Mouse (Mus musculus): ENCODE data around the gene Hoxb8. TPM values are rescaled to one million over a fixed set of nuclear protein-coding genes. Genes with fewer than 3 reads are reported as not detected.
A peak's percentile ranks its signal among the peaks of the same experiment; 100 is the strongest.

The Hoxb8 gene
- polyA plus RNA-seq, 1 experiment from 2014 or later = not detected

DNA sequence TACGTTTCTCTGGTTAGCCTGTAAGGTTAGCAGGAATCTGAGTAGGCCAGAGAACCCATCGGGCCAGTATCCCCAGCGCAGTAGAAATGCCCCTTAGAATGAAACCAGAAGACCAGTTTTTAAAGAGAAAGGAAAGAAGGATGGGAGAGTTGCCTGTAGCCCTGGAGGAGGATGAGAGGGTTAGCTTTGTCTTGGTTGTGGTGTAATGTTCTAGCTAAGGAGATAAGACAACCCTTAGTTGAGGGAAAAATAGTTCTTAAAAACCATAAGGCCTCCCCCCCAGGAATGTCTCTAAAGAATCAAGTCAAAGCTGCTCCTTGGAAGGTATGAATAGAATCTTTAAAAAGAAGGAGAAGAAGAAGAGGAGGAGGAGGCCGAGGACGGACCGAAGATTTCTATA, 41.0 kb downstream of the Hoxb8 start:
- 14% methylated on average over 6 of the region's 6 CpGs for WGBS
- H3K27ac ChIP-seq (replicated peaks) = no peak overlapping the region
- peaks cover 99% of the 10 kb centered on the region for H3K27me3 ChIP-seq
- H3K9ac ChIP-seq = no peak overlapping the region
- H3K4me3 ChIP-seq (replicated peaks) = no peak overlapping the region
- H3K4me1 ChIP-seq = peaks cover 11% of the 10 kb centered on the region
- H3K9me3 ChIP-seq (replicated peaks) = no peaks in the 10 kb centered on the region
- no peak overlapping the region for H3K4me2 ChIP-seq (replicated peaks)
- no peak for ATAC-seq (ENCODE audit: insufficient number of reproducible peaks, low FRiP score, low TSS enrichment, low read depth)
- no peaks in the 10 kb centered on the region for H3K36me3 ChIP-seq

DNA sequence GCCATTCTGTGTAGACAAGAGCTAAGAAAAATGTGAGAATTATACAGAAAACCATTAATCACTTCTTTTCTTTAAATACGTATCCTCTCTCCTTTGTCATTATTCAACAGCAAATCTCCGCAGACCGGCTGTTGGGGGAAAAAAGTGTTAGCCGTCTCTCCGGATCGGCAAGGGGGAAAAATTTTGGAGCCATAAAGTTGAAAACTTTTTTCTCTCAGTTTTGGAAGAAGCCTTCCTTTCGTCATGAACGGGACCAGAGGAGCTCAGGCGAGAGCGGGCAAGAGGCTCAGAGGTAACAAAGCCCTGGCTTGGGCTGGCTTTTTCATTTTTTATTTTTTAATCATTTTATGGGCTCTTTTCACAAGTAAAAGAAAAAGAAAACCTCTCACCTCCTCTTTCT, 41.4 kb downstream of the Hoxb8 start, which contains the start of gene Hoxb3:
Gene Hoxb3 (plus strand): TSS at position 173 of the 400 bp plus-strand sequence.
- peaks cover 11% of the 10 kb centered on the region for H3K4me1 ChIP-seq
- H3K9me3 ChIP-seq (replicated peaks) = no peaks in the 10 kb centered on the region
- H3K27ac ChIP-seq (replicated peaks) = no peak within 1 kb of the TSS
- no peak for ATAC-seq (ENCODE audit: insufficient number of reproducible peaks, low FRiP score, low TSS enrichment, low read depth)
- H3K4me3 ChIP-seq (replicated peaks) = no peak within 1 kb of the TSS
- H3K4me2 ChIP-seq (replicated peaks) = no peak within 1 kb of the TSS
- WGBS = 3% methylated on average over 10 of the region's 10 CpGs
- H3K9ac ChIP-seq = no peak within 1 kb of the TSS
- H3K27me3 ChIP-seq = peaks cover 99% of the 10 kb centered on the region
- no peaks in the 10 kb centered on the region for H3K36me3 ChIP-seq

DNA sequence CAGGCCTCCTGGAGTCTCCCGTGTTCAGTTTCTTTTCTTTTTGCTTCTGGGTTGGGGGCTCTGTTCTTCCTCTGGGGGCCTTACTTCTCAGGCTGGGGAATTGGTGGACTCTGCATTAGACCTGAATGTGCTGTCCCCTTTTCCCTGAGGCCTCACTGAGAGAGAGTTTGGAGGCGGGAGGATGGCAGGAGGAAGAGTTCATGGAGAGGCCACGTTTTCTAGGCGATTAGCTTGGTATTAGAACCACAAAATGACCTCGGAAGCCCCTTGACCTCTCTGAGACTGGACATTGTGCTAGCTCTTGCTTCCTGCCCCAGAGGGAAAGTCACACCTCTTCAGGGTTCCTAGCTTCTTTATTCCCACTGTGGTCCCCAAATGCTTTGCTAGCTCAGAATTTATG, 42.4 kb downstream of the Hoxb8 start:
- Histone ChIP-seq H3K4me3 (replicated peaks) (no peak overlapping the region), H3K4me2 (replicated peaks) (no peak overlapping the region), H3K9ac (no peak overlapping the region), H3K27me3 (peaks cover 99% of the 10 kb centered on the region), H3K27ac (replicated peaks) (no peak overlapping the region), H3K4me1 (peaks cover 6% of the 10 kb centered on the region), H3K9me3 (replicated peaks) (no peaks in the 10 kb centered on the region), H3K36me3 (no peaks in the 10 kb centered on the region)
- 4% methylated on average over 5 of the region's 5 CpGs for WGBS
- no peak for ATAC-seq (ENCODE audit: insufficient number of reproducible peaks, low FRiP score, low TSS enrichment, low read depth)

DNA sequence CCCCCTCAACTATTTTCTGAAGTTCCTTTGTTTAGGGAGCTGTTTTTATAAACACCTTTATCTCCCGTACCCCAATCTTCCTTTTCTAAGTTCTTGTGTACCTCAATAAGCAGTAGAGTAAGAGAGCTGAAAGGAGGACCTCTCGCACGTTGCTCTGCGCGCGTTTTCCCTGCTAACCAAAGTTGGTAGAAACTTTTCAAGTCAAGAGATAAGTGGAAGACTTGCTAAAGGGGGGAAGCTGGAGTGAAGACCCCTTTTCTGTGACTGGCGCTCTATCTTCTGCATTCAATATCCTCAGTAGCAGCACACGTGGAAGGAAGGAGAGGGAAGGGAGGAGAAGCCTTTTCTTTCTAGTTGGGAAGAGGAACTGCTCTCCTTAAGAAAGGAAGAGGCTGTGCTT, 43.3 kb downstream of the Hoxb8 start:
- H3K4me3 ChIP-seq (replicated peaks) = no peak overlapping the region
- WGBS = 7% methylated on average over 8 of the region's 8 CpGs
- H3K9ac ChIP-seq = no peak overlapping the region
- H3K4me1 ChIP-seq = peaks cover 2% of the 10 kb centered on the region; the same call in 1 of the 2 replicates
- no peak overlapping the region for H3K27ac ChIP-seq (replicated peaks)
- H3K4me2 ChIP-seq (replicated peaks) = no peak overlapping the region
- ATAC-seq (ENCODE audit: insufficient number of reproducible peaks, low FRiP score, low TSS enrichment, low read depth) = no peak
- no peaks in the 10 kb centered on the region for H3K9me3 ChIP-seq (replicated peaks)
- peaks cover 99% of the 10 kb centered on the region for H3K27me3 ChIP-seq
- no peaks in the 10 kb centered on the region for H3K36me3 ChIP-seq

DNA sequence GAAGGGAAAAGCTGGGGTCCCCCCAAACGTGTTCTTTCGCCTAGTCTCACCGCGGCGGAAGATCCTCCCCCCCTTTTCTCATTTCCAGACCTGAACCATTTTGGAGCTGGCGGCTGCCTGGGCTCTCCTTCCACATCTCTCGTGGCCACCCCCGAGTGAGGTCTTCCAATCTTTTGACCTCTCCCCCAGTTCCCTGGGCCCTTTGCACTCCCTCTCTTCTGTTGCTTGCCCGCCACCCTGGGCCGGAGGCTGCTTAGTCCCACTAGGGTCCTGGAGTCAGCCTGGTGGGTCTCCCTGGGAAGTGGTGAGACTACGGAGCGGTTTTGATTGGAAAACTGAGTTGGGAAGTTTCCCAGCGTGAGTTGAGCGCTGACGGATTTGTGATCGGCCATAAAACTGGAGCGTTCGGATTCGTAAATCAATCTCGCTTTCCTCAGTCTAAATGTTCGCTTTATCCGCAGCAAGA, 44.1 kb downstream of the Hoxb8 start:
- no peak overlapping the region for H3K4me3 ChIP-seq (replicated peaks)
- no peak overlapping the region for H3K4me2 ChIP-seq (replicated peaks)
- H3K27me3 ChIP-seq = peaks cover 99% of the 10 kb centered on the region
- no peak overlapping the region for H3K9ac ChIP-seq
- 3% methylated on average over 22 of the region's 22 CpGs for WGBS
- ATAC-seq (ENCODE audit: insufficient number of reproducible peaks, low FRiP score, low TSS enrichment, low read depth) = no peak
- no peak overlapping the region for H3K27ac ChIP-seq (replicated peaks)
- H3K9me3 ChIP-seq (replicated peaks) = no peaks in the 10 kb centered on the region
- no peaks in the 10 kb centered on the region for H3K36me3 ChIP-seq
- no peaks in the 10 kb centered on the region for H3K4me1 ChIP-seq

DNA sequence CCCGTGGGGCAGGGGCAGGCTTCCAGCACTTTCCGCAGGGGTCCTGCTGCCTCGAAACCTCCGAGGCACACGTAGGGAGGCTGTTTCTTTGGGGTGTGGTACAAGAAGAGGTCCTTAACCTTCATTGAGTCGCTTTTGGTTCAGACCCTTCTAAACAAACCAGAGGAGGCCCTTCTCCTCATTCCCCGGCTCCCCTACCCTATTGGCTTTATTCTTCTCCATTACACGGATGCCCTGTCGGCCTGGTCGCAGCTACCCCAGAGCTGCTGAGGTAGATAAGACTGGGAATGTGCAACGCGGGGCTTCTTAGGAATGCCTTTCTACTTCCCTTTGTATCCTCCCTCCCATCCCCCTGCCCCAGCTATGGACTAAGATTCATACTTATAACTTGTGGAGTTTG, 45.0 kb downstream of the Hoxb8 start:
- Histone ChIP-seq H3K4me3 (replicated peaks) (no peak overlapping the region), H3K9ac (no peak overlapping the region)
- 2% methylated on average over 12 of the region's 12 CpGs for WGBS

DNA sequence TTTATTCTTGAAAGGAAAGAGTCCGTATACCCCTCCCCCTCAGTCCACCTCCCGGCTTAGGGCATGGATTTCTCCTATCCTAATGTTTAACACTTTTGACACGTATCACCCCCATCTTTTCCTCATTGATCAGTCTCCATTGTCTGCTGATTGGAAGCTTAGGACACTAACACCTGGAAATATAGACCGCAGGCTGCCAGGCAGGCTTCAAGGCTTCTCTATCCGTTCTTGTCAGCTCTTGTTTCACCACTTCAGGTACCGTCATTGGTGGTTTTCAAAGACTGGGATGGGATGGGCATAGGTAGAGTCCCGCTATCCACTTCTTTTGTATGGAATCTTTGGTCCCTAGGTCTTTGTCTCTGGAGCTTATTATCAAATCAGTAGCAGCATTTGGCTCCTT, 45.4 kb downstream of the Hoxb8 start:
- ATAC-seq (ENCODE audit: insufficient number of reproducible peaks, low FRiP score, low TSS enrichment, low read depth) = no peak
- Histone ChIP-seq H3K4me1 (no peaks in the 10 kb centered on the region), H3K9ac (no peak overlapping the region), H3K36me3 (no peaks in the 10 kb centered on the region), H3K4me3 (replicated peaks) (no peak overlapping the region), H3K9me3 (replicated peaks) (no peaks in the 10 kb centered on the region), H3K4me2 (replicated peaks) (no peak overlapping the region), H3K27me3 (peaks cover 99% of the 10 kb centered on the region), H3K27ac (replicated peaks) (no peak overlapping the region)
- 3% methylated on average over 7 of the region's 7 CpGs for WGBS

More for the DNA sequence above, 45.0 kb downstream of the Hoxb8 start:
- peaks cover 99% of the 10 kb centered on the region for H3K27me3 ChIP-seq
- H3K9me3 ChIP-seq (replicated peaks) = no peaks in the 10 kb centered on the region
- H3K36me3 ChIP-seq = no peaks in the 10 kb centered on the region
- H3K4me1 ChIP-seq = no peaks in the 10 kb centered on the region
- ATAC-seq (ENCODE audit: insufficient number of reproducible peaks, low FRiP score, low TSS enrichment, low read depth) = no peak
- H3K4me2 ChIP-seq (replicated peaks) = no peak overlapping the region
- no peak overlapping the region for H3K27ac ChIP-seq (replicated peaks)

DNA sequence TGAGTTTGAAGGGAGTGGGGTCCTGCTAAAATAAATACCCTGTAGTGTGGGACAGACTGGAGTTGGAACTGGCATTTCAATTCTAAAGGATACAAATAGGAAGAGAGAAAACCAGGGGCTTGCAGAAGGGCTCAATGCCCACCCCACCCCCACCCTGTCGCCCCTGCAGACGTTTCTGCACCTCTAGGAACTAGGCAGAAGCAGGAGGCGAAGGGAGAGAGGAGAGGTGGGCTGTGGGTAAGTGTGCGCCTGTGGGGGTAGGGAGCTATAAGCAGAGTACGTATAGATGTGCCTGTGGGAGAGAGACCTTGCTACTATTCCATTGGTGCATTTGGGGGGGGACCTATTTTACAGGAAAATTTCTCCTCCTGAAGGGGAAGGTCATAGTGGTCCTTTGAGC, 46.0 kb downstream of the Hoxb8 start:
- 3% methylated on average over 5 of the region's 5 CpGs for WGBS
- H3K4me1 ChIP-seq = peaks cover 3% of the 10 kb centered on the region
- H3K4me2 ChIP-seq (replicated peaks) = no peak overlapping the region
- ATAC-seq (ENCODE audit: insufficient number of reproducible peaks, low FRiP score, low TSS enrichment, low read depth) = no peak
- no peak overlapping the region for H3K4me3 ChIP-seq (replicated peaks)
- no peak overlapping the region for H3K9ac ChIP-seq
- no peaks in the 10 kb centered on the region for H3K9me3 ChIP-seq (replicated peaks)
- no peak overlapping the region for H3K27ac ChIP-seq (replicated peaks)
- no peaks in the 10 kb centered on the region for H3K36me3 ChIP-seq
- H3K27me3 ChIP-seq = peaks cover 99% of the 10 kb centered on the region

DNA sequence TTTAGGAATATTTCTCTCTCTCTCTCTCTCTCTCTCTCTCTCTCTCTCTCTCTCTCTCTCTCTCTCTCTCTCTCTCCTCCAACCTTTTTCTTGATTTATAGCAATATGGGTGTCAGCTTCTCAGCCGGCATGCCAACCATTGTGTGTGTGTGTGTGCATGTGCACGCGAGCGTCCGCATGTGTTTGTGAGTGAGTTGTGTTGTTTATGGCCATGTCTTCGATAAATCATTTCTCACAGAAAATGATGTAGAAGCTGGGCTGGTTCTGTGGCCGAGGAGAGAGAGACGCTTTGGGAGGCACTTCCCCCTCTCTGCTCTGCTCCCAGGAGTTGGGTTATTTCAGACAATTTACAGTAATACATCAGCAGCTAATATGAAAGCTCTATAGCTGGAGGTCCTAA, 46.9 kb downstream of the Hoxb8 start:
- Histone ChIP-seq H3K36me3 (no peaks in the 10 kb centered on the region), H3K27me3 (peaks cover 99% of the 10 kb centered on the region), H3K4me2 (replicated peaks) (no peak overlapping the region), H3K4me1 (peaks cover 6% of the 10 kb centered on the region), H3K9me3 (replicated peaks) (no peaks in the 10 kb centered on the region), H3K9ac (no peak overlapping the region), H3K4me3 (replicated peaks) (no peak overlapping the region), H3K27ac (replicated peaks) (no peak overlapping the region)
- ATAC-seq (ENCODE audit: insufficient number of reproducible peaks, low FRiP score, low TSS enrichment, low read depth) = no peak
- 10% methylated on average over 8 of the region's 8 CpGs for WGBS

DNA sequence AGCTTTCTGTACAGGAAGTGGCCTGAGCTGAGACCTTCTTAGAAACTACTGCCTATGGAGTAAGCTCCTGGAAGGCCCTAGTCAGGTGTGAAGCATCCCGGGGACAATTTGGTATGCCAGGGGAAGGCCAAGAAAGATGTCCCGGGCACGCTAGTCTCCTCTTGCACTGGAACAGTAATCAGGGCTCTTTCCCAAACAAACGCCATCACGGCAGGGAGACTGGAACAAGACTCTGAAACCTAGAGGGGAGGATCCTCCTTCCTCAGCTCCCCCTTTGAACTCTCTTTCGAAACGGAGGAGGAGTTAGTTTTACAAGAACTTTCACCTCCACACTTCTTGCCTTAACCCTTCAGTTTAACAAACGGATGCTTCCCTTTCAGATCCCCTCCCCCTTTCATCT, 50.4 kb downstream of the Hoxb8 start:
- H3K9ac ChIP-seq = no peak overlapping the region
- H3K9me3 ChIP-seq (replicated peaks) = no peaks in the 10 kb centered on the region
- H3K27me3 ChIP-seq = peaks cover 99% of the 10 kb centered on the region
- H3K36me3 ChIP-seq = no peaks in the 10 kb centered on the region
- H3K4me3 ChIP-seq (replicated peaks) = no peak overlapping the region
- H3K4me1 ChIP-seq = peaks cover 6% of the 10 kb centered on the region
- H3K27ac ChIP-seq (replicated peaks) = no peak overlapping the region
- 1% methylated on average over 8 of the region's 8 CpGs for WGBS
- ATAC-seq (ENCODE audit: insufficient number of reproducible peaks, low FRiP score, low TSS enrichment, low read depth) = no peak
- no peak overlapping the region for H3K4me2 ChIP-seq (replicated peaks)

DNA sequence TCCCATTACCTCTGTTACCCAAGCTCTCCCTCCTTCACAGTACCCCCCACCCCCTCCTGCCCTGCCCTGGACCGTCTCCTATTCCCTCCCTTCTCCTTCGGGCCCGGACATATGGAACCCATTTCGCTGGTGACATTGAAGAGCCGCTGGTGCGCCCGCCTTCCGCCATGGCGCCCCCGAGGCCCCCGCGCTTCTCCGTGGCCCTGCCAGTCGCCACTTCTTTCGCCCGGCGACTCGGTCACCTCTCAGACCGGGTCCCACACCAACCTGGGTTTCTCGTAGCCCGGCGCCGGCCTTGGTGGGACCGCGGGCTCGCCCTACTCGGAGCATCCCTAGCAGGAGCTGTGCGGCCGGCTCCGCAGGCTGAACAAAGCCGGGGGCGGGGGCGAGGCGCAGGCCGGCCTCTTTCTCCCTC, 50.9 kb downstream of the Hoxb8 start:
- peak overlapping the region; percentile 12 for H3K4me3 ChIP-seq (replicated peaks)
- no peaks in the 10 kb centered on the region for H3K36me3 ChIP-seq
- peaks cover 99% of the 10 kb centered on the region for H3K27me3 ChIP-seq
- H3K27ac ChIP-seq (replicated peaks) = no peak overlapping the region
- peaks cover 6% of the 10 kb centered on the region for H3K4me1 ChIP-seq
- H3K4me2 ChIP-seq (replicated peaks) = peak overlapping the region; percentile 43
- H3K9ac ChIP-seq = no peak overlapping the region
- WGBS = 1% methylated on average over 35 of the region's 35 CpGs
- no peak for ATAC-seq (ENCODE audit: insufficient number of reproducible peaks, low FRiP score, low TSS enrichment, low read depth)
- H3K9me3 ChIP-seq (replicated peaks) = no peaks in the 10 kb centered on the region

DNA sequence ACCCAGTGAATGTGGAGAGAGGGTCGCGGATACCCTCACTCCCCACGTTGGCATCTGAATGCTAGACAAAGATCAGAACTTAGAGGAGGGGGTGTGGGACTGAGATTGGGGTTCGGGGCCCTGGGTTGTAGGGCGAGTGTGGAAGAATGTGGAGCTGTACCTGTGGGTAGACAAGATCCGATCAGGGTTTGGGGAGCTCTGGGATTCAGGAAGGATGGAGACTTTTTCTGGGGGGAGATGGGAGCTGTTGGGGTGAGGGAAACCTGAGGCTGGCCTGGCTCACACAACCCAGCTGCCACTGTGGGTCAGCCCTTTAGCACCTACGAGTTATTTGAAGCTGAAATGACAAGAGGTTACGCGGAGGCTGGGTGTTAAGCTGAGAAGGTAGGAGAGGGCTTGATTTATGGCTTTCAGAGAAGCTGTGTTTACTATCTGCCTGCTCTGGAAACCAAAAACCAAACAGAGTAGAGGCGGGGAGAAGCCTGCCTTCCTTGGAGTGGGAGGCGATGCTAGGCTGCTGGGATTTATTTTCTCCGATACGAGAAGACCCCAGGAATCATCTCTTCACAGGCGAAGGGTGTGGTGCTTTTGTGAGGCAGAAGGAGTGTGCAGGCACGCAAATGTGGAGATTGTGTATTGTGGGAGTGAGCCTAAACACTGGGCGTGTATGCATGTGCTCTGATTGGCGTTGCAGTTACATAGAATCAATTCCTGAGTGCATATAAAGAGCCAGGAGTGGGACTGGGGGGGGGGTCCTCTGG, 51.7 kb downstream of the Hoxb8 start:
- H3K9me3 ChIP-seq (replicated peaks) = no peaks in the 10 kb centered on the region
- H3K4me3 ChIP-seq (replicated peaks) = no peak overlapping the region
- peaks cover 99% of the 10 kb centered on the region for H3K27me3 ChIP-seq
- no peaks in the 10 kb centered on the region for H3K36me3 ChIP-seq
- no peak for ATAC-seq (ENCODE audit: insufficient number of reproducible peaks, low FRiP score, low TSS enrichment, low read depth)
- no peak overlapping the region for H3K27ac ChIP-seq (replicated peaks)
- no peak overlapping the region for H3K4me2 ChIP-seq (replicated peaks)
- H3K4me1 ChIP-seq = peaks cover 6% of the 10 kb centered on the region
- WGBS = 6% methylated on average over 17 of the region's 17 CpGs
- H3K9ac ChIP-seq = no peak overlapping the region
